Mouse (Mus musculus) gastrocnemius, postnatal 25 days (tissue): Measurements from ENCODE around the gene Usp19. TPM values are rescaled to one million over a fixed set of nuclear protein-coding genes. Genes with fewer than 3 reads are reported as not detected.

Experiments used
- DNase-seq: peaks from one replicate; pipeline ENCODE4 v3.0.0; 2022
- long read RNA-seq, 2 experiments: library from polyadenylated mRNA; stranded (forward); transcript quantifications; one replicate each; pipeline ENCODE4 v2.0.0; 2021
- total RNA-seq, 2 experiments: library from RNA; stranded (reverse); gene quantifications; 1 replicate in 1 of 2; 2 replicates in 1 of 2; pipeline ENCODE4 v1.2.3; 2021

Usp19 gene
- total RNA-seq = 100 to 1,000 TPM; 101 to 103 TPM
- long read RNA-seq, experiment 1, full-length matches to known transcripts = 75 of 112 reads
- long read RNA-seq, experiment 1, partial matches to known transcripts = 32 of 112 reads
- long read RNA-seq, experiment 1, other reads (novel, unspliced or antisense) = 5 of 112 reads
- long read RNA-seq, experiment 2, full-length matches to known transcripts = 58 of 103 reads
- long read RNA-seq, experiment 2, partial matches to known transcripts = 28 of 103 reads
- long read RNA-seq, experiment 2, other reads (novel, unspliced or antisense) = 17 of 103 reads

GRCm38 (mm10) chr9:108490559-108491285, at the start of gene Usp19:
Usp19 (plus strand) TSS chr9:108490602.
- DNase-seq = peak; percentile 96

- DNase-seq = no peak
Measured at GRCm38 (mm10) chr9:108441236-108441919, 49.0 kb upstream of the Usp19 start.

GRCm38 (mm10) chr9:108445125-108445524, 45.3 kb upstream of the Usp19 start:
- no peak for DNase-seq

GRCm38 (mm10) chr9:108449860-108450259, 40.5 kb upstream of the Usp19 start:
- DNase-seq = no peak

GRCm38 (mm10) chr9:108450292-108451169, 39.9 kb upstream of the Usp19 start:
- DNase-seq = no peak

GRCm38 (mm10) chr9:108451170-108451493, 39.3 kb upstream of the Usp19 start:
- no peak for DNase-seq

- no peak for DNase-seq
Measured at GRCm38 (mm10) chr9:108451519-108452160, 38.8 kb upstream of the Usp19 start.

- DNase-seq = peak; percentile 73
Measured at GRCm38 (mm10) chr9:108452291-108452906, 38.0 kb upstream of the Usp19 start.

GRCm38 (mm10) chr9:108452911-108453310, 37.5 kb upstream of the Usp19 start:
- DNase-seq = no peak

- DNase-seq = no peak
Measured at GRCm38 (mm10) chr9:108453458-108453857, 36.9 kb upstream of the Usp19 start.

- DNase-seq = no peak
Measured at GRCm38 (mm10) chr9:108454429-108454828, 36.0 kb upstream of the Usp19 start.

GRCm38 (mm10) chr9:108455747-108456571, 34.4 kb upstream of the Usp19 start:
- DNase-seq = no peak

- no peak for DNase-seq
Measured at GRCm38 (mm10) chr9:108456953-108457352, 33.4 kb upstream of the Usp19 start.

GRCm38 (mm10) chr9:108459939-108460318, 30.5 kb upstream of the Usp19 start:
- DNase-seq = no peak

GRCm38 (mm10) chr9:108460319-108461178, 29.9 kb upstream of the Usp19 start, which contains the start of gene Ccdc71:
Ccdc71 (plus strand) TSS chr9:108460527.
- DNase-seq = peak; percentile 83

GRCm38 (mm10) chr9:108461181-108461631, 29.2 kb upstream of the Usp19 start, which contains the start of gene Klhdc8b:
Klhdc8b (minus strand) TSS chr9:108461581.
- no peak for DNase-seq

GRCm38 (mm10) chr9:108461675-108462074, 28.7 kb upstream of the Usp19 start:
- no peak for DNase-seq

GRCm38 (mm10) chr9:108462192-108462591, 28.2 kb upstream of the Usp19 start:
- DNase-seq = no peak

- no peak for DNase-seq
Measured at GRCm38 (mm10) chr9:108463713-108464112, 26.7 kb upstream of the Usp19 start.
